Mouse (Mus musculus) forebrain, embryonic 14.5 days (tissue): Measurements from ENCODE around the gene Morn1. TPM values are rescaled to one million over a fixed set of nuclear protein-coding genes. Genes with fewer than 3 reads are reported as not detected.

ENCODE experiments used
- ATAC-seq: fragments of 200-750 bp; cut with Nextera tagmentation; 2 replicates; pipeline ENCODE4 v1.8.0; 2017; ENCODE audit warnings: mild to moderate bottlenecking, moderate library complexity
- DNase-seq: peaks from one replicate; pipeline ENCODE4 v3.0.0-alpha.2; 2015; ENCODE audit warnings: low spot score
- H3K27ac ChIP-seq: fragments of 300-500 bp; sonication (generic); 2 replicates; pipeline ENCODE4 v1.5.1; 2014; ENCODE audit warnings: low read depth, mild to moderate bottlenecking, control low read depth, low read length, moderate library complexity
- H3K27me3 ChIP-seq: fragments of 300-500 bp; sonication (generic); replicated peaks from 2 replicates; pipeline ENCODE4 v1.6.1; 2014; ENCODE audit warnings: low read length, control low read depth, mixed read lengths; ENCODE audit not compliant: control insufficient read depth, insufficient read depth
- H3K36me3 ChIP-seq: fragments of 300-500 bp; sonication (generic); 2 replicates; pipeline ENCODE4 v1.6.1; 2014; ENCODE audit warnings: low read length, control low read depth; ENCODE audit not compliant: control insufficient read depth, insufficient read depth
- H3K4me1 ChIP-seq: fragments of 300-500 bp; sonication (generic); 2 replicates; pipeline ENCODE4 v1.6.1; 2014; ENCODE audit warnings: antibody characterized with exemption, low read length, control low read depth; ENCODE audit not compliant: control insufficient read depth, insufficient read depth
- H3K4me2 ChIP-seq: fragments of 300-500 bp; sonication (generic); 2 replicates; pipeline ENCODE4 v1.6.1; 2014; ENCODE audit warnings: mild to moderate bottlenecking, control low read depth, low read length
- H3K4me3 ChIP-seq: fragments of 300-500 bp; sonication (generic); 2 replicates; pipeline ENCODE4 v1.5.1; 2014; ENCODE audit warnings: low read depth, low read length, control low read depth
- H3K9ac ChIP-seq: fragments of 300-500 bp; sonication (generic); 2 replicates; pipeline ENCODE4 v1.6.1; 2014; ENCODE audit warnings: mild to moderate bottlenecking, low read length, control low read depth, moderate library complexity
- H3K9me3 ChIP-seq: fragments of 300-500 bp; sonication (generic); replicated peaks from 2 replicates; pipeline ENCODE4 v1.6.1; 2016; ENCODE audit warnings: low read length, control low read depth, mixed read lengths; ENCODE audit not compliant: control insufficient read depth
- WGBS: fragments of 180-500 bp; shearing (Covaris S2); extraction: QIAGEN DNeasy Blood & Tissue Kit; methylation state at CpG from one replicate; pipeline ENCODE4 v1.1.7; 2014; 5-methylcytosine and 5-hydroxymethylcytosine counted together
- polyA plus RNA-seq: library from polyadenylated mRNA; unstranded; fragments of >200 nt; fragmentation: Nextera tagmentation; extraction: Ambion mirVana; gene quantifications from 2 replicates; pipeline ENCODE4 v1.2.1, GENCODE M21; 2014

Morn1 gene
- polyA plus RNA-seq, 1 experiment from 2014 or later: 7.1 TPM

DNA sequence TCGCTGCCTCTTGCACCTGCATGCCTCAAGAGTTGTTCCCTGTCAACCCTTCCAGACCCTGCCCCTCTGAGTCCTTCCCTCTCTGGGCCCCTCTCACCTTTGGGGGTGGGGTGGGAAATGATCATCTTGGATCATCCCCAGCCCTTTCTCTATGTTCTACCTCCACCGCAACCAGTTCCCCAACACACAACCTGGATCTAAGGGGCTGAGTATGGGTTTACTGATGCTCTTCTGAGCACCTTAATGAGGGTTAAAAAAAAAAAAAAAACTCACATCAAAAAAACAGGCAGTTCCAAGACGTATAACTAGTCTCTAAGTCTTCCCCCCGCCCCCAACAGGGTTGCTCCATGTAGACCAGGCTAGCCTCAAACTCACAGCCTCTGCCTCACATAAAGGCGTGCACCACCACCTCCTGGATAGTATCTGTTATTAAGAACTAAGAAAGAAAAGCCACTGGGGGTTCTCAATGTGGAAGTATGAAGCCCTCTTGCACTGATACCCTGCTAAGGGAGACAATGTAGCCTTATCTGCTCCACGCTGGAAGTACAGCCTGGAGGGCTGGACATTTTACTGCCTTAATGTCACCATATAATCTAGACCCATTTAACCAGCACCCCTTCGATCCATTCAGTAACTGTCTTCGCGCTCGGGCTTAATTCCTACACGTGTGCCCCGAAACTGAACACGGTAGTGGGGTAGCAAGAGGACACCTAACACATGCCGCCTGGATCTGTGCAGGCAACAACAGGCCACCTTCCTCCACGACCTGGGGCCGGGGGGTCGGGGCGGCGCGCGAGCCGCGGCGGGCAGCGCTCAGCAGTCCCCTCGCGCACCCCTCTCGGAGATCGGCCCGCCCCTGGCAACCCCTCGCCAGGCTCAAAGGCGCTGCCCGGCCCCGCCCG, 920 bp upstream of the Morn1 start:
- no peak for ATAC-seq
- peak overlapping the region; percentile 94 for H3K4me2 ChIP-seq
- peaks cover 11% of the 10 kb centered on the region for H3K4me1 ChIP-seq
- H3K27ac ChIP-seq: peak overlapping the region; percentile 90
- no peaks in the 10 kb centered on the region for H3K9me3 ChIP-seq
- H3K4me3 ChIP-seq: peak overlapping the region; percentile 88
- 7% methylated on average over 29 of the region's 35 CpGs for WGBS
- H3K27me3 ChIP-seq: no peaks in the 10 kb centered on the region
- H3K9ac ChIP-seq: peak overlapping the region; percentile 87
- no peak for DNase-seq
- H3K36me3 ChIP-seq: peaks cover 39% of the 10 kb centered on the region

DNA sequence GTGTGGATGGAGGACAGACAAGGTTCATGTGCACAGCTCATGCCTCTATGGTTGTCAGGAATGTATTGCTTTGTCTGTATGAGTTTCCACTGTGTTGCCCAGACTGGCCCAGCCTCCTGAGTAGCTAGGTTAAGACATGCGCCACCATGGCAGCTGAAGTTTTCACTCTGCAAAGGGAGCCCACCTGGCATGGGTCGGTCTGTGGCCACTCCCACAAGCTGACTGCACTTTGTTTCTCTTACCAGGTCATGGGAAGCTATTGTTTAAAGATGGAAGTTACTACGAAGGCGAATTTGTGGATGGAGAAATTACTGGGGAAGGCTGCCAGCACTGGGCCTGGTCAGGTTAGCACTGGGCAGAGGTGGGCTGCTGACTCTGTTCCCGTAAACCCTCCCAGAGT, 2.9 kb downstream of the Morn1 start:
- peaks cover 10% of the 10 kb centered on the region for H3K36me3 ChIP-seq
- H3K9me3 ChIP-seq: no peaks in the 10 kb centered on the region
- WGBS: 92% methylated on average over 5 of the region's 5 CpGs

DNA sequence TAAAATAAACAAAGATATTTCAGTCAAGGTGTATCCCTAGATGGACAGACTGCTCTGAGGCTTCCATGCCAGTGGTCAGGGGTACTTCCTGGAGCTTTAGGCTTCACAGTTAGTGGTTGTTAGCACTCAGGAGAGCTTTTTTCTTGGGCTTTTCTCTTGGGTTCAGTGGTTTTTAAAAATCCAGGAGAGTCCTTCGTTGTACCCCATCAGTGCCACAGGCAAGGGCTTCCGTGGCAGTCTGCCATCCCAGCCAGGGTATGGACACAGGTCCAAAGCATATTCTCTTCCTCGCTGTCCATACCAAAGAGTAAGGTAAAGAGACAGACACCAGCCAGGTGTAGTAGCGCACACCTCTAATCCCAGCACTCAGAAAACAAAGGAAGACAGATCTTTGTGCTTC, 3.8 kb downstream of the Morn1 start:
- 91% methylated on average over 4 of the region's 4 CpGs for WGBS
- peaks cover 10% of the 10 kb centered on the region for H3K36me3 ChIP-seq
- DNase-seq (no peak), ATAC-seq (no peak)
- H3K9ac ChIP-seq: no peak overlapping the region
- H3K4me2 ChIP-seq: no peak overlapping the region
- H3K4me3 ChIP-seq: no peak overlapping the region
- H3K4me1 ChIP-seq: peaks cover 6% of the 10 kb centered on the region
- H3K27ac ChIP-seq: no peak overlapping the region
- no peaks in the 10 kb centered on the region for H3K27me3 ChIP-seq
- H3K9me3 ChIP-seq: no peaks in the 10 kb centered on the region

More for the DNA sequence above, 2.9 kb downstream of the Morn1 start:
- ATAC-seq (no peak), DNase-seq (no peak)
- H3K9ac ChIP-seq: no peak overlapping the region
- H3K27me3 ChIP-seq: no peaks in the 10 kb centered on the region
- no peak overlapping the region for H3K27ac ChIP-seq
- H3K4me1 ChIP-seq: peaks cover 11% of the 10 kb centered on the region
- H3K4me2 ChIP-seq: no peak overlapping the region
- H3K4me3 ChIP-seq: no peak overlapping the region

DNA sequence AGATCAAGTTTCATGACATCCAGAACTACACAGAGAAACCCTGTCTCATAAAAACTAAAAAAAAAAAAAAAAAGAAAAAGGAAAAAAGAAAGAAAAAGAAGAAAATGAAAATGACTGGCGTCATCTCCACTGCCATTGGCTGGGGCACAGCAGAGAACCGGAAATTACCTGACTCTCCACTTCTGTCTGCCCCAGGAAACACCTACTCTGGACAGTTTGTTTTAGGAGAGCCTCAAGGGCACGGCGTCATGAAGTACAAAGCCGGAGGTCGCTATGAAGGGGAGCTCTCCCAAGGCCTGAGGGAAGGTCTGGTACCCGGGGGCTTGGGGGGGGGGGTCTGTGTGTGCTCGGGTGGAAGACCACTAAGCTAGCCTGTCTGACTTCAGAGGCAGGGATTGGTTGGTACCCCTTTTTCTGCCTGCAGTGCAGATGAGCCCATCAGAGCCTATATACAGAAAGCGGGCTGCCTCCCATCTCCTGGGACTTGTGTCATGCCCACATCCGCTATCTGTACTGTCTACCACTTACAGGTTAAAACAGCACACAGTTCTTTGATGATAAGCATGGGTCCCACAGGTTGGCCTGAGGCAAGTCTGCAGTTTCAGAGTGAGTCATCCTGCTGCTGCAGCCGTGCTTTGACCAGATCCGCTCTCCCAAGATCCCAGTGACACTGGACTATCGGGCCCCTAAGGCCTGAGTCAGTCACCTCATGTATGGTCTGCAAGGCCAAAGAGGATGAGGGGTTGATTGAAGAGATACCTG, 4.5 kb downstream of the Morn1 start:
- no peak for ATAC-seq
- WGBS: 93% methylated on average over 13 of the region's 13 CpGs
- H3K4me3 ChIP-seq: no peak overlapping the region

DNA sequence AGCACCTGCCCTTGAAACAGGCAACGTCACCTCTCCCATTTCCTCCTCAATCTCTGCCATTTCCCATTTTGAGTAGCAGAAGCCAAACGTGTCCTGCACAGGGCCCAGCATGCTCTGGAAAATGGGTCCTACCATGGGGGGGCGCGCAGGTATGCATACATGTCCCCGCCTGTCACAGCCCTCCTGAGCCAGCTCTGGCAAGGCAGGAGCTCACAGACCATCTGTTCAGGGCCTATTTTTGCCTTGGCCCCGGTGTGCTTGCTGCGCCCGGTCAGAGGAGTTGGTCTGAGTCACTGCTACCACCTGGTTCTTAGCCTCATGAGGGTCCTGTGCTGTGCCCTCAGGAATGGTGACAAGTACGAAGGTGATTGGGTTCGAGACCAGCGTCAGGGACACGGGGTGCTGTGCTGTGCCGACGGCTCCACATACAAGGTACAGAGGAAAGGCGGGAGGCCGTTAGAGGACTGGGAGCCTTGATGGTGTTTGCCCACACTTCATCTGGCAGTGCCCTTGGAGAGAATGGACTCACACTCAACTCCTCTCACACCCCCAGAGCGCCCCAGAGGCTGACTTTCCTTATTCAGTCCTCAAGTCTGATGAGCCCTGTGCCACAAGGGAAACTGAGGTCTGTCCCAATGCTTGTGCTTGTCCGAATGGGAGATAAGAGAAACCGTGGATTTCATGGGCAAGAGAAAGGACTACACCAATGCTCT, 6.5 kb downstream of the Morn1 start:
- no peak overlapping the region for H3K4me3 ChIP-seq
- no peaks in the 10 kb centered on the region for H3K9me3 ChIP-seq
- ATAC-seq (no peak), DNase-seq (no peak)
- peaks cover 10% of the 10 kb centered on the region for H3K36me3 ChIP-seq
- no peak overlapping the region for H3K27ac ChIP-seq
- H3K4me1 ChIP-seq: no peaks in the 10 kb centered on the region
- WGBS: 94% methylated on average over 19 of the region's 19 CpGs
- no peak overlapping the region for H3K9ac ChIP-seq
- H3K4me2 ChIP-seq: no peak overlapping the region
- no peaks in the 10 kb centered on the region for H3K27me3 ChIP-seq

More for the DNA sequence above, 4.5 kb downstream of the Morn1 start:
- peaks cover 10% of the 10 kb centered on the region for H3K36me3 ChIP-seq
- no peaks in the 10 kb centered on the region for H3K9me3 ChIP-seq
- H3K4me1 ChIP-seq: peaks cover 6% of the 10 kb centered on the region; the same call in 1 of the 2 replicates
- H3K27ac ChIP-seq: no peak overlapping the region
- no peak overlapping the region for H3K9ac ChIP-seq
- no peak for DNase-seq
- no peak overlapping the region for H3K4me2 ChIP-seq
- H3K27me3 ChIP-seq: no peaks in the 10 kb centered on the region

DNA sequence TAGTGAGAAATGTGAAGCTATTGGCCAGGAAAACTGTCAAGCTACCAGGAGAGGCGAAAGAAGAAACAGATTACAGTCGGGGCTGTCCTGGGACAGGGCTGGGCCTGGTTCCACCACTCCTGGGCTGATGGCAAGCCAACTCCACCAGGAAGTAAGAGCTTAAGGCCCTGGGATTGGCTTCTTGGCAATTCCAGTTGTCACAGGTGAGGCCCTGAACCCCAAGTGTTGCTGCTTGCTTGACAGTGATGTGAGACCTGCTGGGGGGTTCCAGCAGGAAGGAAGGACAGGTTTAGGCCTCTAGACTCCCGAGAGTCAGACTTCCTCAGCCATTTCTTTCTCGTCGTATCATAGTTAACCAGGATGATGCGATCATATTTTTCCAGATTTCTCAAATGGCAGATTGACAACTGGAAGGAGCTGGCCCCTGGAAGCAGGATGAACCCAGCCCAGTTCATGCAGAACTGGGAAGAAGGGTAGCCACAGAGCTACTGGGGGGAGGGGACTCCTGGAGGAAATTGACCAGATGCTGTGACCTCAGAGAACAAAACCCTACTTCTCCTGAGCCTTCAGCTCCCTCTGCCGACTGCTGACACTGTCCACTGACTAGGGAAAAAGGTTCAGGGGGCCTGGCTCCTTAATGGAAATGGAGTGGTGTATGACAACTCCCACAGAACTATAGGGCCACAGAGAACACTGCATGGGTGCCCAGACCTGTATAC, 7.2 kb downstream of the Morn1 start:
- Histone ChIP-seq H3K36me3 (peaks cover 10% of the 10 kb centered on the region), H3K9me3 (no peaks in the 10 kb centered on the region), H3K27me3 (no peaks in the 10 kb centered on the region), H3K27ac (no peak overlapping the region), H3K4me3 (no peak overlapping the region), H3K4me2 (no peak overlapping the region), H3K4me1 (no peaks in the 10 kb centered on the region), H3K9ac (no peak overlapping the region)
- no peak for DNase-seq
- 88% methylated on average over 7 of the region's 7 CpGs for WGBS
- ATAC-seq: no peak

DNA sequence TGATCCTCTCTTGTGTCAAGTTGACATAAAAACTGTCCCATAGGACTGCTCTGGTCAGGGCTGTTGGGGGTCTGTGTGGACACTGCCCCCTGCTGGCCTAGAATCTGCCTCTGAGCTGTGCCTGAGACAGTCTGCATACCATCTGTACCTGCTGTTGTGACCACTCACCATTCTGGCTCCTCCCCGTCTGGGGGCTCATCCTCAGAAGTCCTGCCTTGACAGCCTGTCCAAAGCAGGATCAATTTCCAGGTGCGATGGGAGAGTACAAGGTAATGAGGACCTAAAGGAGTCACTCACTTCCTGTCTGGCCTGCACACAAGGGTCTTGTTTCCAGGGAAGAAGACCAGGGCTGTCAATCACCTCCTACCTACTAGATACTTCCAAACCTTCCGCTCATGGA, 8.2 kb downstream of the Morn1 start:
- Histone ChIP-seq H3K4me1 (no peaks in the 10 kb centered on the region), H3K27me3 (no peaks in the 10 kb centered on the region), H3K27ac (no peak overlapping the region), H3K9ac (no peak overlapping the region), H3K9me3 (no peaks in the 10 kb centered on the region), H3K4me3 (no peak overlapping the region), H3K4me2 (no peak overlapping the region), H3K36me3 (peaks cover under 1% of the 10 kb centered on the region; the same call in 1 of the 2 replicates)
- 70% methylated on average over 3 of the region's 3 CpGs for WGBS
- peak; percentile 31 for DNase-seq
- peak; percentile 67 for ATAC-seq

DNA sequence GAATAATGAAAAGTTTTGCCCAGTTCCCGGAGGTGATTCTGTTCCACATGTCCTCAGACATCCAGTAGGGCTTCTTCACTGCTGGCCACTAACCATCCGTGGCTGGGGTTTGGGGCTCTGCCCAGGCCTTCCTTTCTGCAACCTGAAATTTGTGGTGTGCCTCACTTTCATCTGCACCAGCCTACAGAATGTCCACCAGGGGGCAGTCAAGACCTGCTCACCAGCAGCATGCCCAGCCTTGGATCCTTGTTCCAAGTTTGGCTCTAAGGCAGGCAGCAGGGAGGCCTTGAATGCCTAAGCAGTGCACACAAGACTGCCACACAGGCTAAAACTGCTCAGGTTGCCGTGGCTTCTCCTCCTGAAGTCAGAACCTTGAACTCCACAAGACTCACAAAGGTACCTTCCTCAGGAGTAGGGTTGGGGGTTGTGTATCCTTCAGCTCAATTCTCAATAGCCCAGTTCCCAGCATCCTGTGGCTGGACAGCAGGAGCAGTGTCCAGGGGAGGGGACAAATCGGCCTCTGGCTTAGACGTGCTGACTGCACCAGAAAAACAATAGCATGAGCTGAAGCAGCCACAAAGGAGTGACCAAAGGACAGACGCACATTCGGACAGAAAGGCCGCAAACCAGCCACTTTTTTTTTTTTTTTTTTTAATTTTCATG, 9.0 kb downstream of the Morn1 start:
- peak; percentile 96 for DNase-seq
- Histone ChIP-seq H3K9ac (peak overlapping the region; percentile 8; the same call in 1 of the 2 replicates), H3K4me1 (no peaks in the 10 kb centered on the region), H3K4me3 (no peak overlapping the region), H3K9me3 (no peaks in the 10 kb centered on the region), H3K4me2 (no peak overlapping the region), H3K27ac (no peak overlapping the region), H3K36me3 (no peaks in the 10 kb centered on the region), H3K27me3 (no peaks in the 10 kb centered on the region)
- WGBS: 40% methylated on average over 8 of the region's 8 CpGs
- peak; percentile 88 for ATAC-seq
